Mouse (Mus musculus): ENCODE measurements around the gene L3mbtl3. TPM values are rescaled to one million over a fixed set of nuclear protein-coding genes. Genes with fewer than 3 reads are reported as not detected.

L3mbtl3 gene
- 1.8 and 2.2 TPM in 2 replicates for total RNA-seq (2012; rRNA removed)
- polyA plus RNA-seq (2012; ENCODE audit: insufficient read depth in 1 of 2, insufficient read length in 2 of 2, low read depth in 1 of 2, low replicate concordance in 2 of 2, missing spikeins in 1 of 2) = 1 to 10 TPM in 1 of 2 experiments, not detected in 1; 3.5 TPM

DNA sequence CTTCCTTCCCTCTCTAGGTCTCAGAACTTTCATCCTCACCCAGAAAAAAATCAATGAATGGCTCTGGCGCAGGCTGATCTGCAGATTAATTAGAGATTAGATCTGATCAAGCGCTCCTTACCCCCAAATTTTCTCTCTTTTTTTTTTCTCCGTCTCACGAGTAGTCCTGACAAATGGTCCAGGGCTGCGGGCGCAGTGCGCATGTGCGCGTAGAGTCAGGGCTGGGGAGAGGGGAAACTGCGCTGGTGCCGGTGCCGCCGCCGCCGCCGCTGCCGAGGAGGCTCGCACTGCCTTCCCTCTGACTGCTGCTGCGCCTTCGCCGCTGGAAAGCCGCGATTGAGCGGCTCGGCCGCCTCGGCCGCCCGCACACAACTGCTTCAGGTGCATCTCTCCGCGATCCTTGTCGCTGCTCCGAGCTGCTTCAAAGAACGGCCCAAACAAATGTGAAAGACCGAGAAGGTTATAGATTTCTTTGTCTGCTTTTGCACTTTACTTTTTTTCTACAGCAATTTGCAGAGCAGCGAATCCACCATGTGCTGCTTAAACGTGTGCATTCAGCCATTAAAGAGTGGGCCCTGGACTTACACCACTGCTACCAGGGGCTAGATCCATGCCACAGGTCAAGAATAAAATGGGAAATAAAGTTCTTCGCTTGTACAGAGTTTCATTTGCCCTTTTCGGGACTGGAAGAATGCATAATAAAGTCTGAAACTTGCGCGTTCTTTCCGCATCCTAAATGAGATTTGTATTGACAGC lies at the start of gene L3mbtl3:
TSS of gene L3mbtl3 (minus strand) at position 182 of the 756 bp plus-strand sequence.
- Histone ChIP-seq H3K27me3 (ENCODE audit: control insufficient read depth in 1 of 2, insufficient read depth in 2 of 2, low read length in 2 of 2) (no peaks in the 10 kb centered on the region), H3K27ac (ENCODE audit: control insufficient read depth, low read depth, low read length) (peak within 1 kb of the TSS; percentile 72), H3K79me2 (ENCODE audit: control insufficient read depth, insufficient read depth, low read length, poor library complexity) (peaks cover 7% of the 10 kb centered on the region; the same call in 1 of the 2 replicates), H3K9me3 (replicated peaks; ENCODE audit: insufficient read depth, low read length) (no peaks in the 10 kb centered on the region), H3K9ac (ENCODE audit: control insufficient read depth, low read depth, low read length, poor library complexity, severe bottlenecking) (peak within 1 kb of the TSS; percentile 80), H3K36me3 (ENCODE audit: control insufficient read depth in 1 of 2, insufficient read depth in 2 of 2, low read length in 2 of 2) (no peaks in the 10 kb centered on the region), H3K4me1 (ENCODE audit: control insufficient read depth in 1 of 2, insufficient read depth in 2 of 2, low read length in 2 of 2) (no peaks in the 10 kb centered on the region), H3K4me3 (ENCODE audit: control insufficient read depth in 1 of 2, insufficient read depth in 1 of 2, low read depth in 2 of 2, low read length in 2 of 2) (peak within 1 kb of the TSS; percentile 89)
- DNase-seq (ENCODE audit: low read depth, low spot score) = peak; percentile 79
- TF ChIP-seq NELFE (IDR thresholded peaks at IDR 0.05; ENCODE audit: low read depth, low read length) = peak; percentile 41; the same call in 1 of the 2 replicates
- TF ChIP-seq TBP (IDR thresholded peaks at IDR 0.05; ENCODE audit: low read depth, low read length) = no peak
- no peak for TF ChIP-seq RAD21 (IDR thresholded peaks at IDR 0.05; ENCODE audit: low read depth, low read length)
- TF ChIP-seq BHLHE40 (IDR thresholded peaks at IDR 0.05; ENCODE audit: borderline replicate concordance, low read depth, low read length) = no peak
- TF ChIP-seq NRF1 (IDR thresholded peaks at IDR 0.05; ENCODE audit: insufficient read depth, low read depth, low read length, poor library complexity, severe bottlenecking) = peak; percentile 83
- no peak for TF ChIP-seq KAT2A (conservative IDR thresholded peaks at IDR 0.05; ENCODE audit: low read depth, low read length)
- TF ChIP-seq MAX (IDR thresholded peaks at IDR 0.05; ENCODE audit: low read length) = peak; percentile 16; the same call in 1 of the 2 replicates
- TF ChIP-seq ZNF384 (IDR thresholded peaks at IDR 0.05; ENCODE audit: low read depth, low read length) = peak; percentile 58
- no peak for TF ChIP-seq MAFK (IDR thresholded peaks at IDR 0.05; ENCODE audit: borderline replicate concordance, low read depth, low read length)
- TF ChIP-seq SMC3 (IDR thresholded peaks at IDR 0.05; ENCODE audit: low read depth, low read length) = no peak
- no peak for TF ChIP-seq CTCF (IDR thresholded peaks at IDR 0.05 in 2 of 3, conservative IDR thresholded peaks at IDR 0.05 in 1 of 3; ENCODE audit: control insufficient read depth in 1 of 3, insufficient read depth in 1 of 3, low read depth in 2 of 3, low read length in 3 of 3, poor library complexity in 1 of 3, severe bottlenecking in 1 of 3)

DNA sequence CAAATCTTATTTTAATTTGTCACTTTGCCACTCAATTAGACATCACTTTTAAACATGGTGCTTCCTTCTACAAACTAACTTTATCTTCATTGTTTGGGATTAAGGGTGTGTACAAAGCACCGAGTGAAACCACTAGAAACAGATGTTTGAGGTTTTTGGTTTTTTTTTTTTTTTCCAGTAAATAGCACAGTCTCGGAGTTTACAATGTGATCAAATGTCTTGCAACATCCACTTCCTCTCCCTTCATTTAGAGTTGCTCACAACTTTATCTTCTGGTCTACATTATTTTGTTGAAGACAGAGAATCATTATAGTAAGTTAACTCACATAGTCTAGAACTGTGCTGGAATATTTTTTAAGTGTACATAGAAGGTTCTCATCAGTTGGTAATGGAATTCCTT lies 45.4 kb upstream of the L3mbtl3 start:
- no peak overlapping the region for H3K9ac ChIP-seq (ENCODE audit: control insufficient read depth, low read depth, low read length, poor library complexity, severe bottlenecking)
- H3K9me3 ChIP-seq (replicated peaks; ENCODE audit: insufficient read depth, low read length) = no peaks in the 10 kb centered on the region
- H3K36me3 ChIP-seq (ENCODE audit: control insufficient read depth in 1 of 2, insufficient read depth in 2 of 2, low read length in 2 of 2) = no peaks in the 10 kb centered on the region
- no peaks in the 10 kb centered on the region for H3K4me1 ChIP-seq (ENCODE audit: control insufficient read depth in 1 of 2, insufficient read depth in 2 of 2, low read length in 2 of 2)
- no peak for TF ChIP-seq ZKSCAN1 (IDR thresholded peaks at IDR 0.05; ENCODE audit: low read depth, low read length)
- TF ChIP-seq POLR2AphosphoS5 (IDR thresholded peaks at IDR 0.05; ENCODE audit: borderline replicate concordance, low read depth, low read length) = no peak
- TF ChIP-seq BHLHE40 (IDR thresholded peaks at IDR 0.05; ENCODE audit: borderline replicate concordance, low read depth, low read length) = no peak
- no peak for TF ChIP-seq CHD2 (IDR thresholded peaks at IDR 0.05; ENCODE audit: low read length)
- TF ChIP-seq MXI1 (IDR thresholded peaks at IDR 0.05; ENCODE audit: low read depth, low read length) = no peak
- TF ChIP-seq MAZ (IDR thresholded peaks at IDR 0.05; ENCODE audit: low read depth, low read length) = no peak
- TF ChIP-seq MYC (IDR thresholded peaks at IDR 0.05; ENCODE audit: low read depth, low read length) = no peak
- TF ChIP-seq KAT2A (conservative IDR thresholded peaks at IDR 0.05; ENCODE audit: low read depth, low read length) = no peak
- no peak for TF ChIP-seq MAFK (IDR thresholded peaks at IDR 0.05; ENCODE audit: borderline replicate concordance, low read depth, low read length)
- TF ChIP-seq ZNF384 (IDR thresholded peaks at IDR 0.05; ENCODE audit: low read depth, low read length) = no peak
- TF ChIP-seq USF2 (IDR thresholded peaks at IDR 0.05; ENCODE audit: borderline replicate concordance in 1 of 2, insufficient read depth in 1 of 2, low read depth in 1 of 2, low read length in 2 of 2) = no peak
- no peak for TF ChIP-seq MEF2A (IDR thresholded peaks at IDR 0.05; ENCODE audit: extremely low read depth, insufficient replicate concordance, low read depth, low read length, poor library complexity, severe bottlenecking)
- no peak for TF ChIP-seq HCFC1 (IDR thresholded peaks at IDR 0.05; ENCODE audit: low read depth, low read length)
- TF ChIP-seq TCF12 (IDR thresholded peaks at IDR 0.05; ENCODE audit: low read depth, low read length) = no peak
- TF ChIP-seq GATA1 (IDR thresholded peaks at IDR 0.05; ENCODE audit: low read depth, low read length) = no peak
- no peak for TF ChIP-seq USF1 (IDR thresholded peaks at IDR 0.05; ENCODE audit: low read depth, low read length)
- no peak for TF ChIP-seq ZMIZ1 (IDR thresholded peaks at IDR 0.05; ENCODE audit: low read depth, low read length)
- TF ChIP-seq JUND (IDR thresholded peaks at IDR 0.05; ENCODE audit: low read depth, low read length) = no peak
- TF ChIP-seq GABPA (IDR thresholded peaks at IDR 0.05; ENCODE audit: low read depth, low read length) = no peak
- H3K4me3 ChIP-seq (ENCODE audit: control insufficient read depth in 1 of 2, insufficient read depth in 1 of 2, low read depth in 2 of 2, low read length in 2 of 2) = no peak overlapping the region
- no peaks in the 10 kb centered on the region for H3K79me2 ChIP-seq (ENCODE audit: control insufficient read depth, insufficient read depth, low read length, poor library complexity)
- DNase-seq (ENCODE audit: low read depth, low spot score) = no peak
- no peak overlapping the region for H3K27ac ChIP-seq (ENCODE audit: control insufficient read depth, low read depth, low read length)
- H3K27me3 ChIP-seq (ENCODE audit: control insufficient read depth in 1 of 2, insufficient read depth in 2 of 2, low read length in 2 of 2) = no peaks in the 10 kb centered on the region

Data from MEL (cell line).